Mouse (Mus musculus) sigmoid colon, adult 10 weeks (tissue): ENCODE results near the gene Hoxa9. TPM values are rescaled to one million over a fixed set of nuclear protein-coding genes. Genes with fewer than 3 reads are reported as not detected.

ENCODE experiments used
- polyA plus RNA-seq: library from polyadenylated mRNA; stranded (reverse); fragments of 350-450 nt; fragmentation: Illumina TruSeq; extraction: RNeasy Lipid Tissue Mini Kit (QIAGEN cat#74804); gene quantifications from one replicate; pipeline ENCODE4 v1.2.3, GENCODE M21; 2014; ENCODE audit warnings: low read depth, low replicate concordance

The Hoxa9 gene
- 111 TPM for polyA plus RNA-seq

GRCm38 (mm10) chr6:52230516-52231165, at the start of gene Hoxa9:
Gene Hoxa9, minus strand, starts transcription at chr6:52231089.

GRCm38 (mm10) chr6:52260654-52261575, 30.0 kb upstream of the Hoxa9 start, which contains the start of gene Hoxa13:
Gene Hoxa13, minus strand, starts transcription at chr6:52260880.

GRCm38 (mm10) chr6:52245757-52246142, 14.9 kb upstream of the Hoxa9 start, which contains the start of gene Hoxa11:
Gene Hoxa11, minus strand, starts transcription at chr6:52245810.

GRCm38 (mm10) chr6:52240389-52241000, 9.6 kb upstream of the Hoxa9 start, which contains the start of gene Hoxa10:
Gene Hoxa10, minus strand, starts transcription at chr6:52240854.

GRCm38 (mm10) chr6:52221337-52221992, 9.4 kb downstream of the Hoxa9 start, which contains the start of gene Hoxa7:
Gene Hoxa7, minus strand, starts transcription at chr6:52221854.

GRCm38 (mm10) chr6:52213119-52213986, 17.5 kb downstream of the Hoxa9 start, which contains the start of the genes Hoxa3 and Gm28308:
Gene Hoxa3, minus strand, starts transcription at chr6:52213336.
Gene Gm28308, minus strand, starts transcription at chr6:52213339.

GRCm38 (mm10) chr6:52208072-52208867, 22.6 kb downstream of the Hoxa9 start, which contains the start of gene Hoxa6:
Gene Hoxa6, minus strand, starts transcription at chr6:52208722.

GRCm38 (mm10) chr6:52204050-52204752, 26.7 kb downstream of the Hoxa9 start, which contains the start of gene Hoxa5:
Gene Hoxa5, minus strand, starts transcription at chr6:52204587.

GRCm38 (mm10) chr6:52190906-52191810, 39.7 kb downstream of the Hoxa9 start, which contains the start of gene Hoxa4:
Gene Hoxa4, minus strand, starts transcription at chr6:52191753.

GRCm38 (mm10) chr6:52177061-52177735, 53.7 kb downstream of the Hoxa9 start, which contains the start of gene 5730596B20Rik:
Gene 5730596B20Rik, plus strand, starts transcription at chr6:52177498.

Other genes with a start within 250 kb of the Hoxa9 start
- 120 TPM for gene Skap2, start 218.5 kb downstream of the Hoxa9 start, polyA plus RNA-seq
- gene Hoxa1, start 72.8 kb downstream of the Hoxa9 start, polyA plus RNA-seq = 1.9 TPM
- gene Hoxa2, start 66.3 kb downstream of the Hoxa9 start, polyA plus RNA-seq = 10.2 TPM
- gene 5730596B20Rik, start 53.6 kb downstream of the Hoxa9 start, polyA plus RNA-seq = not detected
- 1.0 TPM for gene Hoxa4, start 39.3 kb downstream of the Hoxa9 start, polyA plus RNA-seq
- gene Hoxa5, start 26.5 kb downstream of the Hoxa9 start, polyA plus RNA-seq = 34.4 TPM
- not detected for gene Hoxa6, start 22.4 kb downstream of the Hoxa9 start, polyA plus RNA-seq
- gene Hoxa3, start 17.8 kb downstream of the Hoxa9 start, polyA plus RNA-seq = 36.4 TPM
- not detected for gene Gm28308, start 17.8 kb downstream of the Hoxa9 start, polyA plus RNA-seq
- gene Hoxa7, start 9.2 kb downstream of the Hoxa9 start, polyA plus RNA-seq = 38.0 TPM
- gene Hoxa10, start 9.8 kb upstream of the Hoxa9 start, polyA plus RNA-seq = 91.2 TPM
- 4.0 TPM for gene Hoxa11, start 14.7 kb upstream of the Hoxa9 start, polyA plus RNA-seq
- 162 TPM for gene Hoxa13, start 29.8 kb upstream of the Hoxa9 start, polyA plus RNA-seq
- 0.19 TPM for gene Evx1, start 82.4 kb upstream of the Hoxa9 start, polyA plus RNA-seq